Mouse (Mus musculus) lung, embryonic 15.5 days (tissue): Measurements from ENCODE around the gene Fthl17c. TPM values are rescaled to one million over a fixed set of nuclear protein-coding genes. Genes with fewer than 3 reads are reported as not detected.
"Not testable (repeated sequence)": the region's sequence is repeated elsewhere in the genome, so short reads cannot be mapped to it uniquely, and the experiment has no call there.

ENCODE experiments used
- ATAC-seq: fragments of 200-750 bp; cut with Nextera tagmentation; 2 replicates; pipeline ENCODE4 v1.8.0; 2017; ENCODE audit warnings: moderate number of reproducible peaks, borderline replicate concordance; ENCODE audit not compliant: low FRiP score, low TSS enrichment; ENCODE audit errors: extremely low read depth
- H3K27ac ChIP-seq: fragments of 300-500 bp; sonication (generic); 2 replicates; pipeline ENCODE4 v1.5.1; 2015; ENCODE audit warnings: moderate library complexity, mild to moderate bottlenecking, inconsistent platforms
- H3K27me3 ChIP-seq: fragments of 300-500 bp; sonication (generic); 2 replicates; pipeline ENCODE4 v1.6.1; 2015; ENCODE audit warnings: inconsistent platforms
- H3K36me3 ChIP-seq: fragments of 300-500 bp; sonication (generic); 2 replicates; pipeline ENCODE4 v1.6.1; 2015; ENCODE audit warnings: inconsistent platforms
- H3K4me1 ChIP-seq: fragments of 300-500 bp; sonication (generic); 2 replicates; pipeline ENCODE4 v1.6.1; 2015; ENCODE audit warnings: inconsistent platforms
- H3K4me2 ChIP-seq: fragments of 300-500 bp; sonication (generic); 2 replicates; pipeline ENCODE4 v1.6.1; 2015; ENCODE audit warnings: inconsistent platforms, mild to moderate bottlenecking, moderate library complexity
- H3K4me3 ChIP-seq: fragments of 300-500 bp; sonication (generic); 2 replicates; pipeline ENCODE4 v1.5.1; 2015; ENCODE audit warnings: mild to moderate bottlenecking, inconsistent platforms
- H3K9ac ChIP-seq: fragments of 300-500 bp; sonication (generic); 2 replicates; pipeline ENCODE4 v1.6.1; 2015; ENCODE audit warnings: inconsistent platforms
- H3K9me3 ChIP-seq: fragments of 300-500 bp; sonication (generic); 2 replicates; pipeline ENCODE4 v1.6.1; 2016; ENCODE audit warnings: inconsistent platforms
- WGBS: fragments of 180-500 bp; shearing (Covaris S2); methylation state at CpG from one replicate; pipeline ENCODE4 v1.1.7; 2015; 5-methylcytosine and 5-hydroxymethylcytosine counted together
- polyA plus RNA-seq: library from polyadenylated mRNA; unstranded; fragments of >200 nt; fragmentation: Nextera tagmentation; extraction: Ambion mirVana; gene quantifications from 2 replicates; pipeline ENCODE4 v1.2.1, GENCODE M21; 2015

Fthl17c gene
- polyA plus RNA-seq = not detected in 2 replicates

GRCm38 (mm10) chrX:8976459-8976858, at the start of gene Fthl17c:
TSS of gene Fthl17c (minus strand) at chrX:8976559.
- H3K27me3 ChIP-seq, H3K4me1 ChIP-seq, H3K9me3 ChIP-seq, H3K9ac ChIP-seq, H3K4me2 ChIP-seq, H3K36me3 ChIP-seq, H3K27ac ChIP-seq, ATAC-seq, H3K4me3 ChIP-seq: not testable (repeated sequence)
- WGBS = no CpG with 5 or more reads among the region's 11 CpGs

- no peak overlapping the region for H3K4me3 ChIP-seq
- no peaks in the 10 kb centered on the region for H3K36me3 ChIP-seq
- H3K4me2 ChIP-seq = no peak overlapping the region
- ATAC-seq = no peak
- 60% methylated on average over 10 of the region's 10 CpGs for WGBS
- no peak overlapping the region for H3K27ac ChIP-seq
- H3K4me1 ChIP-seq = no peaks in the 10 kb centered on the region
- H3K9ac ChIP-seq = no peak overlapping the region
- H3K27me3 ChIP-seq = no peaks in the 10 kb centered on the region
- H3K9me3 ChIP-seq = no peaks in the 10 kb centered on the region
These were observed 43.1 kb upstream of the Fthl17c start for GRCm38 (mm10) chrX:9019481-9019880.

DNA sequence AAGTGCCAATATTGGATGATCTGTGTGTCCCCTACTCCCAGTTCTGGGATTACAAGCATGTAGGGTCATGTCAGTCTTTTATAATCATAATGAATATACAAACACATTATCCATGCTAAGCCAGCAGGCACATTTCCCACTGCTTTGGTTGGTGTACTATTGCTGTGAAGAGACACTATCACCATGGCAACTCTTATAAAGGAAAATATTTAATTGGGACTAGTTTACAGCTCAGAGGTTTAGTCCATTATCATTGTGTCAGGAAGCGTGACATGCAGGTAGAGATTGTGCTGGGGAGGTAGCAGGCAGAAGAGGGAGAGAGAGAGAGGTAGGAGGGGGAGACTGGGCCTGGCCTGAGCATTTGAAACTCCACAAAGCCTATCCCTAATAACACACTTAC, 39.7 kb upstream of the Fthl17c start:
- H3K36me3 ChIP-seq = no peaks in the 10 kb centered on the region
- no peaks in the 10 kb centered on the region for H3K4me1 ChIP-seq
- no peak overlapping the region for H3K27ac ChIP-seq
- WGBS = 69% methylated on average over 1 of the region's 1 CpGs
- ATAC-seq = no peak
- no peak overlapping the region for H3K4me3 ChIP-seq
- no peaks in the 10 kb centered on the region for H3K9me3 ChIP-seq
- H3K9ac ChIP-seq = no peak overlapping the region
- H3K27me3 ChIP-seq = no peaks in the 10 kb centered on the region
- no peak overlapping the region for H3K4me2 ChIP-seq

DNA sequence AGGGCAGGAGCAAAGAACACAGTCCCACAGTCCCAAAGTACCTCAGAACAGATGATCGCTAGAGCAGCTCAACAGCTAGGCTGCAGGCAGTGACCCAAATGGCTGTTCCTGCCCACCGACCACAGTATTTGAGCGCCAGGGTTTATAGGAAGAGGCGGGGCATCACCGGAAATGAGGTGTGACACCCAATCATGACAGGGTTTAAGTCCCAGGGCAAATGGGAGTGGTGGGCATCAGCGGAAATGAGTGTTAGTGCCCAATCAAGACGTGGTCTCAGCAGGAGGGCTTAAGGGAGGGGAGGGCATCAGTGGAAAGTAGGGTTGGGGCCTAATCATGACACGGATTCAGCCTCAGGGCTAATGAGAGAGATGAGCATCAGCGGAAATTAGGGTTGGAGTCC, 10.3 kb upstream of the Fthl17c start, which contains the start of gene Fthl17d:
TSS of gene Fthl17d (minus strand) at position 101 of the 400 bp plus-strand sequence.
- H3K36me3 ChIP-seq, H3K9me3 ChIP-seq, ATAC-seq, H3K27me3 ChIP-seq, H3K4me2 ChIP-seq, H3K9ac ChIP-seq, H3K27ac ChIP-seq, H3K4me1 ChIP-seq, H3K4me3 ChIP-seq: not testable (repeated sequence)
- no CpG with 5 or more reads among the region's 9 CpGs for WGBS

- not testable (repeated sequence) for H3K27ac ChIP-seq, H3K4me1 ChIP-seq, H3K9me3 ChIP-seq, H3K9ac ChIP-seq, H3K4me2 ChIP-seq, H3K4me3 ChIP-seq, H3K27me3 ChIP-seq, H3K36me3 ChIP-seq, ATAC-seq
- 56% methylated on average over 4 of the region's 4 CpGs for WGBS
These were observed 11.7 kb downstream of the Fthl17c start for GRCm38 (mm10) chrX:8964618-8965017.

- ATAC-seq, H3K4me2 ChIP-seq, H3K9ac ChIP-seq, H3K4me3 ChIP-seq, H3K27me3 ChIP-seq, H3K27ac ChIP-seq, H3K36me3 ChIP-seq, H3K9me3 ChIP-seq, H3K4me1 ChIP-seq: not testable (repeated sequence)
- 100% methylated on average over 4 of the region's 11 CpGs for WGBS
These were observed 13.5 kb downstream of the Fthl17c start, which contains the start of gene Fthl17b for GRCm38 (mm10) chrX:8962875-8963274. TSS of gene Fthl17b (minus strand) at chrX:8962975.

DNA sequence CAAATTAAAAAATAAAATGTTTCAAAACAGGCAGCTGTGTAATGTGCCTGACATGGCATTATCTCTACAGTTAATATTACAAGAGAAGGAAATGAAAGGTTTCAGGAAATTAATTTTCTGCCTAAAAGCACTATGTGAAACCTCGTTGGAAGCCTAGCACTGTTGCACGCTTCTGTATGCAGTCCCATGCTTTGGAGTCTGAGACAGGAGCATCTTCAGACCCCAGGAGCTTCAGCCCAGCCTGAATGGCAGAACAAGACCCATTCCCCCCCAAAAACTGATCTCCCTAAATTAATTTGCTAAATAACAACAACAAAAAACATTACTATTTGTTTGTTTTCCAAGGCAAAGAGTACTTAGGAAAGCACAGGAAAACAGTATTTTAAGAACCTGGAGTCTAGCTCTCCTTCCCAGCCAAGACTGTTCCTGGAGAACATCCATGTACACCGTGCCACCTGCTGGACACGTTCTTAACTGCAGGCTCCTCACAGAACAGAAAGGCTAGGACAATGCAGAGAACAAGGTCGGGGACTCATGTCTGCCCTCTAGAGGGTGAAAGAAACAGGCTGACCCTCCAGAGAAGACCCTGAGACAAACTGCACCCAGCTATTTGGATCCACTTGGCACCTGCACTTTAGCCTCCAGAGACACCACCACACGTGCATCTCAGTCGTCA, 28.1 kb downstream of the Fthl17c start:
- peak; percentile 62; the same call in 1 of the 2 replicates for ATAC-seq

GRCm38 (mm10) chrX:8944041-8944440, 32.3 kb downstream of the Fthl17c start:
- WGBS = 66% methylated on average over 8 of the region's 8 CpGs
- no peak overlapping the region for H3K4me3 ChIP-seq
- H3K27ac ChIP-seq = peak overlapping the region; percentile 55; the same call in 1 of the 2 replicates
- H3K27me3 ChIP-seq = no peaks in the 10 kb centered on the region
- ATAC-seq = no peak; the same call in 1 of the 2 replicates
- H3K4me1 ChIP-seq = no peaks in the 10 kb centered on the region
- no peak overlapping the region for H3K4me2 ChIP-seq
- H3K9me3 ChIP-seq = no peaks in the 10 kb centered on the region
- H3K36me3 ChIP-seq = no peaks in the 10 kb centered on the region
- no peak overlapping the region for H3K9ac ChIP-seq

More for the DNA sequence above, 28.1 kb downstream of the Fthl17c start:
- H3K4me1 ChIP-seq, H3K9me3 ChIP-seq, H3K36me3 ChIP-seq, H3K4me3 ChIP-seq, H3K9ac ChIP-seq, H3K27me3 ChIP-seq, H3K27ac ChIP-seq, H3K4me2 ChIP-seq: not testable (repeated sequence)
- 23% methylated on average over 7 of the region's 7 CpGs for WGBS

DNA sequence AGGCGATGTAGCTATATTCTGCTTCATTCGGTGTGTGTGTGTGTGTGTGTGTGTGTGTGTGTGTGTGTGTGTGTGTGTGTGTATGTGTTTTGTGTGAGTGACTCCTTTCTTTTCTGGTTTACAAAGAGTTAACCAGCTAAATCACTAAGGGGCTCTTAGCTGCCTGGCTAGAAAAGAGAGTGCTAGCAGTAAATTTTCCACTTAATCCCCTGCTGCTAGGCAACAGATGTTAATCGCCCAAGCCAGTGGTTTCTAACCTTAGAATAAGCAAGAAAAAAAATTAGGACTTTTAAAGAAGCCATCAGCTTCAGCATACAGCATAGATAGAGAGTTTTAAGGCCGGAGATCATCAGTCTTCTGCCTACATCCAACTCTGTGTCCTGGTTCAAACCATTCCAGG, 49.1 kb downstream of the Fthl17c start:
- H3K9me3 ChIP-seq = no peaks in the 10 kb centered on the region
- no peak for ATAC-seq
- no peak overlapping the region for H3K9ac ChIP-seq
- no peak overlapping the region for H3K4me3 ChIP-seq
- H3K36me3 ChIP-seq = no peaks in the 10 kb centered on the region
- 38% methylated on average over 4 of the region's 4 CpGs for WGBS
- H3K27me3 ChIP-seq = no peaks in the 10 kb centered on the region
- H3K4me1 ChIP-seq = no peaks in the 10 kb centered on the region
- no peak overlapping the region for H3K4me2 ChIP-seq
- H3K27ac ChIP-seq = no peak overlapping the region

Other genes with a start within 250 kb of the Fthl17c start
- gene Ssx9, start 228.1 kb downstream of the Fthl17c start, polyA plus RNA-seq = not detected in 2 replicates
- gene Ssxb5, start 172.9 kb downstream of the Fthl17c start, polyA plus RNA-seq = not detected in 2 replicates
- gene Gm6592, start 132.6 kb downstream of the Fthl17c start, polyA plus RNA-seq = not detected in 2 replicates
- not detected in 2 replicates for gene Gm5751, start 102.3 kb downstream of the Fthl17c start, polyA plus RNA-seq
- 5.1 and 5.3 TPM in 2 replicates for gene B630019K06Rik, start 84.2 kb downstream of the Fthl17c start, polyA plus RNA-seq
- gene Fthl17b, start 13.6 kb downstream of the Fthl17c start, polyA plus RNA-seq = not detected in 2 replicates
- gene Fthl17d, start 10.2 kb upstream of the Fthl17c start, polyA plus RNA-seq = not detected in 2 replicates
- gene Fthl17e, start 56.9 kb upstream of the Fthl17c start, polyA plus RNA-seq = not detected in 2 replicates
- gene Fthl17f, start 86.5 kb upstream of the Fthl17c start, polyA plus RNA-seq = not detected in 2 replicates
- gene 4930402K13Rik, start 128.0 kb upstream of the Fthl17c start, polyA plus RNA-seq = not detected in 2 replicates
- gene Lancl3, start 223.3 kb upstream of the Fthl17c start, polyA plus RNA-seq = 1.1 and 1.2 TPM in 2 replicates